Mouse (Mus musculus): Measurements from ENCODE around the gene Rab31. TPM values are rescaled to one million over a fixed set of nuclear protein-coding genes. Genes with fewer than 3 reads are reported as not detected.

Rab31 gene
- polyA plus RNA-seq, 1 experiment from 2014 or later, result 67.6 TPM

GRCm38 (mm10) chr17:65798446-65798845 is 25.9 kb upstream of the Rab31 start:
- ATAC-seq (ENCODE audit: low FRiP score), result no peak

GRCm38 (mm10) chr17:65796056-65796455 is 23.5 kb upstream of the Rab31 start:
- Histone ChIP-seq H3K27me3 (ENCODE audit: control insufficient read depth, insufficient read depth, low read length) (no peaks in the 10 kb centered on the region), H3K27ac (ENCODE audit: low read depth, low read length) (no peak overlapping the region), H3K36me3 (ENCODE audit: control insufficient read depth, insufficient read depth, low read length) (0 out of 2 replicates have a peak, but pooled peaks cover 2% of the 10 kb centered on the region), H3K4me3 (ENCODE audit: low read depth, low read length) (no peak overlapping the region), H3K9me3 (ENCODE audit: control insufficient read depth, low read length) (no peaks in the 10 kb centered on the region), H3K4me1 (ENCODE audit: control insufficient read depth, insufficient read depth, low read length) (no peaks in the 10 kb centered on the region), H3K9ac (ENCODE audit: low read length) (no peak overlapping the region), H3K4me2 (no peak overlapping the region)
- DNase-seq (ENCODE audit: low spot score, missing footprints) (peak; percentile 75), ATAC-seq (ENCODE audit: low FRiP score) (no peak)
- 83% methylated on average over 7 of the region's 7 CpGs for WGBS

More at GRCm38 (mm10) chr17:65798446-65798845, 25.9 kb upstream of the Rab31 start:
- H3K36me3 ChIP-seq (ENCODE audit: control insufficient read depth, insufficient read depth, low read length), result 0 out of 2 replicates have a peak, but pooled peaks cover 2% of the 10 kb centered on the region
- no peaks in the 10 kb centered on the region for H3K9me3 ChIP-seq (ENCODE audit: control insufficient read depth, low read length)
- H3K4me1 ChIP-seq (ENCODE audit: control insufficient read depth, insufficient read depth, low read length), result no peaks in the 10 kb centered on the region
- peak; percentile 47 for DNase-seq (ENCODE audit: low spot score, missing footprints)
- no peak overlapping the region for H3K27ac ChIP-seq (ENCODE audit: low read depth, low read length)
- H3K4me3 ChIP-seq (ENCODE audit: low read depth, low read length), result no peak overlapping the region
- H3K9ac ChIP-seq (ENCODE audit: low read length), result no peak overlapping the region
- H3K4me2 ChIP-seq, result no peak overlapping the region
- 81% methylated on average over 4 of the region's 4 CpGs for WGBS
- H3K27me3 ChIP-seq (ENCODE audit: control insufficient read depth, insufficient read depth, low read length), result no peaks in the 10 kb centered on the region

- no peak for ATAC-seq (ENCODE audit: low FRiP score)
- H3K9ac ChIP-seq (ENCODE audit: low read length), result no peak overlapping the region
- no peak overlapping the region for H3K4me2 ChIP-seq
- no peak overlapping the region for H3K27ac ChIP-seq (ENCODE audit: low read depth, low read length)
- H3K9me3 ChIP-seq (ENCODE audit: control insufficient read depth, low read length), result no peaks in the 10 kb centered on the region
- 0 out of 2 replicates have a peak, but pooled peaks cover 2% of the 10 kb centered on the region for H3K36me3 ChIP-seq (ENCODE audit: control insufficient read depth, insufficient read depth, low read length)
- H3K4me3 ChIP-seq (ENCODE audit: low read depth, low read length), result no peak overlapping the region
- peak; percentile 73 for DNase-seq (ENCODE audit: low spot score, missing footprints)
- H3K4me1 ChIP-seq (ENCODE audit: control insufficient read depth, insufficient read depth, low read length), result no peaks in the 10 kb centered on the region
- WGBS, result 91% methylated on average over 13 of the region's 13 CpGs
- no peaks in the 10 kb centered on the region for H3K27me3 ChIP-seq (ENCODE audit: control insufficient read depth, insufficient read depth, low read length)
These were observed 21.7 kb upstream of the Rab31 start for GRCm38 (mm10) chr17:65794096-65794850.

GRCm38 (mm10) chr17:65793307-65793930 is 20.9 kb upstream of the Rab31 start:
- Histone ChIP-seq H3K4me2 (no peak overlapping the region), H3K4me3 (ENCODE audit: low read depth, low read length) (no peak overlapping the region), H3K36me3 (ENCODE audit: control insufficient read depth, insufficient read depth, low read length) (0 out of 2 replicates have a peak, but pooled peaks cover 2% of the 10 kb centered on the region), H3K4me1 (ENCODE audit: control insufficient read depth, insufficient read depth, low read length) (no peaks in the 10 kb centered on the region), H3K9me3 (ENCODE audit: control insufficient read depth, low read length) (no peaks in the 10 kb centered on the region), H3K27me3 (ENCODE audit: control insufficient read depth, insufficient read depth, low read length) (no peaks in the 10 kb centered on the region), H3K9ac (ENCODE audit: low read length) (no peak overlapping the region), H3K27ac (ENCODE audit: low read depth, low read length) (no peak overlapping the region)
- WGBS, result 97% methylated on average over 12 of the region's 12 CpGs
- DNase-seq (ENCODE audit: low spot score, missing footprints) (peak; percentile 77), ATAC-seq (ENCODE audit: low FRiP score) (no peak)

GRCm38 (mm10) chr17:65791161-65791560 is 18.6 kb upstream of the Rab31 start:
- peak; percentile 76 for DNase-seq (ENCODE audit: low spot score, missing footprints)
- Histone ChIP-seq H3K9me3 (ENCODE audit: control insufficient read depth, low read length) (no peaks in the 10 kb centered on the region), H3K27ac (ENCODE audit: low read depth, low read length) (no peak overlapping the region), H3K36me3 (ENCODE audit: control insufficient read depth, insufficient read depth, low read length) (0 out of 2 replicates have a peak, but pooled peaks cover 2% of the 10 kb centered on the region), H3K4me1 (ENCODE audit: control insufficient read depth, insufficient read depth, low read length) (no peaks in the 10 kb centered on the region), H3K4me3 (ENCODE audit: low read depth, low read length) (no peak overlapping the region), H3K9ac (ENCODE audit: low read length) (no peak overlapping the region), H3K4me2 (no peak overlapping the region), H3K27me3 (ENCODE audit: control insufficient read depth, insufficient read depth, low read length) (no peaks in the 10 kb centered on the region)
- ATAC-seq (ENCODE audit: low FRiP score), result no peak
- WGBS, result 93% methylated on average over 2 of the region's 2 CpGs

GRCm38 (mm10) chr17:65789576-65789975 is 17.0 kb upstream of the Rab31 start:
- ATAC-seq (ENCODE audit: low FRiP score) (no peak), DNase-seq (ENCODE audit: low spot score, missing footprints) (peak; percentile 71)
- no peak overlapping the region for H3K4me3 ChIP-seq (ENCODE audit: low read depth, low read length)

GRCm38 (mm10) chr17:65788542-65789291 is 16.2 kb upstream of the Rab31 start:
- 82% methylated on average over 12 of the region's 12 CpGs for WGBS
- peak; percentile 78 for DNase-seq (ENCODE audit: low spot score, missing footprints)
- Histone ChIP-seq H3K4me1 (ENCODE audit: control insufficient read depth, insufficient read depth, low read length) (peaks cover 5% of the 10 kb centered on the region), H3K36me3 (ENCODE audit: control insufficient read depth, insufficient read depth, low read length) (no peaks in the 10 kb centered on the region), H3K9me3 (ENCODE audit: control insufficient read depth, low read length) (no peaks in the 10 kb centered on the region; the same call in 1 of the 2 replicates), H3K27me3 (ENCODE audit: control insufficient read depth, insufficient read depth, low read length) (no peaks in the 10 kb centered on the region), H3K4me2 (no peak overlapping the region), H3K4me3 (ENCODE audit: low read depth, low read length) (no peak overlapping the region), H3K27ac (ENCODE audit: low read depth, low read length) (no peak overlapping the region), H3K9ac (ENCODE audit: low read length) (no peak overlapping the region)
- ATAC-seq (ENCODE audit: low FRiP score), result 0 out of 2 replicates have a peak, but pooled peaks have one; percentile 38

More at GRCm38 (mm10) chr17:65789576-65789975, 17.0 kb upstream of the Rab31 start:
- no peaks in the 10 kb centered on the region; the same call in 1 of the 2 replicates for H3K9me3 ChIP-seq (ENCODE audit: control insufficient read depth, low read length)
- H3K27me3 ChIP-seq (ENCODE audit: control insufficient read depth, insufficient read depth, low read length), result no peaks in the 10 kb centered on the region
- WGBS, result 88% methylated on average over 6 of the region's 6 CpGs
- H3K4me2 ChIP-seq, result no peak overlapping the region
- peaks cover 2% of the 10 kb centered on the region for H3K4me1 ChIP-seq (ENCODE audit: control insufficient read depth, insufficient read depth, low read length)
- H3K9ac ChIP-seq (ENCODE audit: low read length), result no peak overlapping the region
- H3K36me3 ChIP-seq (ENCODE audit: control insufficient read depth, insufficient read depth, low read length), result no peaks in the 10 kb centered on the region
- no peak overlapping the region for H3K27ac ChIP-seq (ENCODE audit: low read depth, low read length)

GRCm38 (mm10) chr17:65787261-65787660 is 14.7 kb upstream of the Rab31 start:
- Histone ChIP-seq H3K4me1 (ENCODE audit: control insufficient read depth, insufficient read depth, low read length) (peaks cover 5% of the 10 kb centered on the region), H3K4me2 (no peak overlapping the region), H3K4me3 (ENCODE audit: low read depth, low read length) (no peak overlapping the region), H3K9me3 (ENCODE audit: control insufficient read depth, low read length) (no peaks in the 10 kb centered on the region; the same call in 1 of the 2 replicates), H3K27me3 (ENCODE audit: control insufficient read depth, insufficient read depth, low read length) (no peaks in the 10 kb centered on the region), H3K36me3 (ENCODE audit: control insufficient read depth, insufficient read depth, low read length) (no peaks in the 10 kb centered on the region), H3K27ac (ENCODE audit: low read depth, low read length) (no peak overlapping the region), H3K9ac (ENCODE audit: low read length) (no peak overlapping the region)
- ATAC-seq (ENCODE audit: low FRiP score), result no peak
- 89% methylated on average over 4 of the region's 4 CpGs for WGBS
- peak; percentile 68 for DNase-seq (ENCODE audit: low spot score, missing footprints)

Data from midbrain, embryonic 11.5 days (tissue).